Mouse (Mus musculus): ENCODE results near the gene Otogl. TPM values are rescaled to one million over a fixed set of nuclear protein-coding genes. Genes with fewer than 3 reads are reported as not detected.

The Otogl gene
- polyA plus RNA-seq, 1 experiment = not detected

- Histone ChIP-seq H3K27ac (ENCODE audit: insufficient read depth, low read depth, low read length) (no peak overlapping the region), H3K4me3 (ENCODE audit: insufficient read depth, low read length) (no peak overlapping the region), H3K4me1 (ENCODE audit: control insufficient read depth, insufficient read depth, low read length) (no peaks in the 10 kb centered on the region)
- TF ChIP-seq CTCF (IDR thresholded peaks at IDR 0.05; ENCODE audit: low read depth, low read length) = no peak
- TF ChIP-seq POLR2A (IDR thresholded peaks at IDR 0.05; ENCODE audit: borderline replicate concordance, low read depth, low read length) = no peak
These were observed 132.4 kb downstream of the Otogl start for GRCm38 (mm10) chr10:107779548-107779947.

- no peaks in the 10 kb centered on the region for H3K4me1 ChIP-seq (ENCODE audit: control insufficient read depth, insufficient read depth, low read length)
- H3K4me3 ChIP-seq (ENCODE audit: insufficient read depth, low read length) = no peak overlapping the region
- H3K27ac ChIP-seq (ENCODE audit: insufficient read depth, low read depth, low read length) = no peak overlapping the region
- TF ChIP-seq CTCF (IDR thresholded peaks at IDR 0.05; ENCODE audit: low read depth, low read length) (no peak), POLR2A (IDR thresholded peaks at IDR 0.05; ENCODE audit: borderline replicate concordance, low read depth, low read length) (no peak)
These were observed 152.3 kb downstream of the Otogl start for GRCm38 (mm10) chr10:107759624-107760023.

GRCm38 (mm10) chr10:107753471-107753870, 158.5 kb downstream of the Otogl start:
- Histone ChIP-seq H3K4me3 (ENCODE audit: insufficient read depth, low read length) (no peak overlapping the region), H3K27ac (ENCODE audit: insufficient read depth, low read depth, low read length) (no peak overlapping the region), H3K4me1 (ENCODE audit: control insufficient read depth, insufficient read depth, low read length) (no peaks in the 10 kb centered on the region)
- no peak for TF ChIP-seq POLR2A (IDR thresholded peaks at IDR 0.05; ENCODE audit: borderline replicate concordance, low read depth, low read length)
- TF ChIP-seq CTCF (IDR thresholded peaks at IDR 0.05; ENCODE audit: low read depth, low read length) = no peak

GRCm38 (mm10) chr10:107752351-107753143, 159.4 kb downstream of the Otogl start:
- TF ChIP-seq POLR2A (IDR thresholded peaks at IDR 0.05; ENCODE audit: borderline replicate concordance, low read depth, low read length) = no peak
- TF ChIP-seq CTCF (IDR thresholded peaks at IDR 0.05; ENCODE audit: low read depth, low read length) = no peak
- Histone ChIP-seq H3K27ac (ENCODE audit: insufficient read depth, low read depth, low read length) (no peak overlapping the region), H3K4me3 (ENCODE audit: insufficient read depth, low read length) (no peak overlapping the region), H3K4me1 (ENCODE audit: control insufficient read depth, insufficient read depth, low read length) (no peaks in the 10 kb centered on the region)

- Histone ChIP-seq H3K4me1 (ENCODE audit: control insufficient read depth, insufficient read depth, low read length) (no peaks in the 10 kb centered on the region), H3K4me3 (ENCODE audit: insufficient read depth, low read length) (no peak overlapping the region), H3K27ac (ENCODE audit: insufficient read depth, low read depth, low read length) (no peak overlapping the region)
- TF ChIP-seq POLR2A (IDR thresholded peaks at IDR 0.05; ENCODE audit: borderline replicate concordance, low read depth, low read length) (no peak), CTCF (IDR thresholded peaks at IDR 0.05; ENCODE audit: low read depth, low read length) (no peak)
These were observed 160.0 kb downstream of the Otogl start for GRCm38 (mm10) chr10:107751944-107752343.

GRCm38 (mm10) chr10:107747566-107747965, 164.4 kb downstream of the Otogl start:
- Histone ChIP-seq H3K4me3 (ENCODE audit: insufficient read depth, low read length) (no peak overlapping the region), H3K27ac (ENCODE audit: insufficient read depth, low read depth, low read length) (no peak overlapping the region), H3K4me1 (ENCODE audit: control insufficient read depth, insufficient read depth, low read length) (no peaks in the 10 kb centered on the region)
- no peak for TF ChIP-seq CTCF (IDR thresholded peaks at IDR 0.05; ENCODE audit: low read depth, low read length)
- no peak for TF ChIP-seq POLR2A (IDR thresholded peaks at IDR 0.05; ENCODE audit: borderline replicate concordance, low read depth, low read length)

GRCm38 (mm10) chr10:107746717-107747116, 165.2 kb downstream of the Otogl start:
- Histone ChIP-seq H3K27ac (ENCODE audit: insufficient read depth, low read depth, low read length) (no peak overlapping the region), H3K4me1 (ENCODE audit: control insufficient read depth, insufficient read depth, low read length) (no peaks in the 10 kb centered on the region), H3K4me3 (ENCODE audit: insufficient read depth, low read length) (no peak overlapping the region)
- TF ChIP-seq CTCF (IDR thresholded peaks at IDR 0.05; ENCODE audit: low read depth, low read length) (no peak), POLR2A (IDR thresholded peaks at IDR 0.05; ENCODE audit: borderline replicate concordance, low read depth, low read length) (no peak)

- no peak overlapping the region for H3K27ac ChIP-seq (ENCODE audit: insufficient read depth, low read depth, low read length)
- no peak overlapping the region for H3K4me3 ChIP-seq (ENCODE audit: insufficient read depth, low read length)
- no peak for TF ChIP-seq CTCF (IDR thresholded peaks at IDR 0.05; ENCODE audit: low read depth, low read length)
- no peak for TF ChIP-seq POLR2A (IDR thresholded peaks at IDR 0.05; ENCODE audit: borderline replicate concordance, low read depth, low read length)
- no peaks in the 10 kb centered on the region for H3K4me1 ChIP-seq (ENCODE audit: control insufficient read depth, insufficient read depth, low read length)
These were observed 172.1 kb downstream of the Otogl start for GRCm38 (mm10) chr10:107739815-107740214.

GRCm38 (mm10) chr10:107737743-107738142, 174.2 kb downstream of the Otogl start:
- H3K4me1 ChIP-seq (ENCODE audit: control insufficient read depth, insufficient read depth, low read length) = no peaks in the 10 kb centered on the region
- TF ChIP-seq POLR2A (IDR thresholded peaks at IDR 0.05; ENCODE audit: borderline replicate concordance, low read depth, low read length) = no peak
- TF ChIP-seq CTCF (IDR thresholded peaks at IDR 0.05; ENCODE audit: low read depth, low read length) = no peak
- H3K4me3 ChIP-seq (ENCODE audit: insufficient read depth, low read length) = no peak overlapping the region
- H3K27ac ChIP-seq (ENCODE audit: insufficient read depth, low read depth, low read length) = no peak overlapping the region

- no peak overlapping the region for H3K4me3 ChIP-seq (ENCODE audit: insufficient read depth, low read length)
- no peak for TF ChIP-seq POLR2A (IDR thresholded peaks at IDR 0.05; ENCODE audit: borderline replicate concordance, low read depth, low read length)
- no peak for TF ChIP-seq CTCF (IDR thresholded peaks at IDR 0.05; ENCODE audit: low read depth, low read length)
- H3K4me1 ChIP-seq (ENCODE audit: control insufficient read depth, insufficient read depth, low read length) = no peaks in the 10 kb centered on the region
- no peak overlapping the region for H3K27ac ChIP-seq (ENCODE audit: insufficient read depth, low read depth, low read length)
These were observed 176.5 kb downstream of the Otogl start for GRCm38 (mm10) chr10:107735448-107735847.

Data from bone marrow macrophage, adult 2 months (primary cell).